Mouse (Mus musculus) layer of hippocampus, adult 8-10 months (tissue): ENCODE data around the gene F12. TPM values are rescaled to one million over a fixed set of nuclear protein-coding genes. Genes with fewer than 3 reads are reported as not detected.

Experiments
- DNase-seq, 2 experiments: peaks; one replicate each; pipeline ENCODE4 v3.0.0; 2022; ENCODE audit warnings: low spot score in 2 of 2
- total RNA-seq, 4 experiments: library from RNA; stranded (reverse); gene quantifications; 2 replicates each; pipeline ENCODE4 v1.2.4; 2022

Gene F12
- total RNA-seq = 1 to 10 TPM in 1 of 4 experiments, under 1 TPM in 2, not detected in 1; 0.43 to 1.5 (median 0.74) TPM

DNA sequence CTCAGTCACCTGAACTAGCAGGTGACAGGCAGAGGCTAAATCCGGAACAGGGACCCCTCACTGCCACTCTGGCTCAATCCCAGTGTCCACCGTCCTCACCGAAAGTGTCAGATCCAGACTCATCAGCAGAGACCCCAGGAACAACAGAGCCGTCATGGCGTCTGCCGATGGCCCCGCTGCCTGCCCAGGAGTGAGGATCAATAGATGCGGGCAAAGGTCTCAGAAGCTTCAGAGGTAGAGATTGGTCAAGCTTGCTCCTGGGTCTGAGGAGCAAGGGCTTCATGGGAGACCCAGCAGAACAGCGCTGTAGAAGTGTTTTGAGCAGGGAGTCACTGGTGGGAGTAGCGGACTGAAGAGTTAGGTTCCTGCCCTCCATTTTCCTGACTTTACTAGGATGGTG is at the start of gene F12:
Gene F12, minus strand, starts transcription at position 181 of the 400 bp plus-strand sequence.
- DNase-seq = no peak

DNA sequence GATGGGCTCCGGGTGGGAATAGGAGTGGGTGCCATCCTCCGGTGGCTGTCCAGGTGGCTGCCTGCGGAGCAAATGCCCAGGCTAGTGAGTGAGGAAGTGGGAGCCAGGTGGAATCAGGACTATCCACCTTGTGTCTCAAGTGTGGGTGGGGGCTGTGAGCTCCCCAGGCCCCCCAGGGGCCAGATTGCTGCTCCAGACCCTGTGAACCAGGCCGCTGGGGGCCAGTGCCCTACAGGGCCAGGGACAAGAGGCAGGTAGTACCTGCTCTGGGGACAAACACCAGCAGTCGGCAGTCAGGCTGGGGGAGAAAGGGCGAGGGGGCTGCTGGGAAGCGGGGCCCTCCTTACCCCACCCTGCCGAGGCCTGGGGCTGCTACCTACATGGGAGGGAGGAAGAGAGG is 49.7 kb upstream of the F12 start:
- DNase-seq = peak in 1 of 2 experiments; percentile 12

GRCm38 (mm10) chr13:55475750-55476149 is 49.2 kb upstream of the F12 start:
- no peak for DNase-seq

GRCm38 (mm10) chr13:55474621-55475069 is 48.1 kb upstream of the F12 start:
- peak; percentile 80 to 85 for DNase-seq

- no peak for DNase-seq
Observed at GRCm38 (mm10) chr13:55473961-55474360, 47.4 kb upstream of the F12 start.

- DNase-seq = no peak
Observed at GRCm38 (mm10) chr13:55473076-55473831, 46.7 kb upstream of the F12 start.

DNA sequence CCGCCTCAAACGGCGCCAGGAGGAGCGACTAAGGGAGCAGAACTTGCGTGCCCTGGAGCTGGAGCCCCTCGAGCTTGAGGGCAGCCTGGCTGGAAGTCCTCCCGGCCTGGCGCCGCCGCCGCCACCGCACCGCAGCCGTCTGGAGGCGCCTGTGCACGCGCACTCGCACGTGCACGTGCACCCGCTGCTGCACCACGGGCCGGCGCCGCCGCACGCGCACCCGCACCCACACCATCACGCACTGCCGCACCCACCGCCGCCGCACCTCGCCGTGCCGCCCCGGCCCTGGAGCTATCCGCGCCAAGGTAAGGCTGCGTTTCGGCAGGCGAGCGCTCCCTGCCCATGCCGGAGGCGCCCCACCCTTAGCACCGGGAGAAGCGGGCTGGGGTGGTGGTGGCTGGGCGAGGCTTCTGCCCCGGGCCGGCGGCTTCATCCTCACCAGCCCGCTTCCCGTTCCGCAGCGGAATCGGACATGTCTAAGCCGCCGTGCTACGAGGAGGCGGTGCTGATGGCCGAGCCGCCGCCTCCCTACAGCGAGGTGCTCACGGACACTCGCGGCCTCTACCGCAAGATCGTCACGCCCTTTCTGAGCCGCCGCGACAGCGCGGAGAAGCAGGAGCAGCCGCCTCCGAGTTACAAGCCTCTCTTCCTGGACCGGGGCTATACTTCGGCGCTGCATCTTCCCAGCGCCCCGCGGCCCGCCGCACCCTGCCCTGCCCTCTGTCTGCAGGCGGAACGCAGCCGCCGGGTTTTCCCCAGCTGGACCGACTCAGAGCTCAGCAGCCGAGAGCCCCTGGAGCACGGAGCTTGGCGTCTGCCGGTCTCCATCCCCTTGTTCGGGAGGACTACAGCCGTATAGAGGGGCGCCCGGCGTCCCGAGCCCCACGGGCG is 45.8 kb upstream of the F12 start:
- DNase-seq = no peak

- no peak for DNase-seq
Observed at GRCm38 (mm10) chr13:55471819-55472131, 45.2 kb upstream of the F12 start.

DNA sequence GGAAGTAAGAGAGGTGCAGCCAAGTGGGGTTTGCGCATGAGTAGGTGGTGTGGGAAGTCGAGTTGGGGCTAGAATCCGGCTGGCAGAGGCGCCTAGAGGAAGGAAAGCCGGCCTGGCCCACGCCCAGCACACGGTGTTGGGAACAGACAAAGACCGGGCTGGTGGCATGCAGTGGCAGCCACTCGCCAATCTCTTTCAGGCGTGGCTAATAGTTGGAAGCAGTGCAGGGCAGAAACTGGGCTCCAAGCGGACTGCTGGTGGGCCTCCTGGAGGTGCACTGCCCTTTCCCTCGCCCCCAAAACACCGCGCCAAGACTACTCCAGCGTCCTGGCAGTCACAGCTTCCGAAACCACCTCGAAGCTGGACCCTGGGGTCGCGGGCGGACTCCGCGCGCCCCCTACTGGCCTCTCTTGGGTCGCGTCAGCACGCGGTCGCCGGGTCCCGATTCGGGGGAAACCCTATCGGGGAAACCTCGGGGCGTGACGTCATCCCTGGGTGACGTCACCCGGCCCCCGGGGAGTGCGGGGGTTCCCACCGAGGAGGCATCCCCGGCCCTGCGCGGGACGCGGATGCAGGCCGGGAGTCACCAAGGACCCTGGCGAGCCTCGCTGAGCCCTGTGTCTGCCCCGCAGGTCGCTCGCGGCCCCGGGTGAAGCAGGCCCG is 44.7 kb upstream of the F12 start:
- DNase-seq = no peak

GRCm38 (mm10) chr13:55470372-55470771 is 43.8 kb upstream of the F12 start:
- peak; percentile 80 to 83 for DNase-seq

GRCm38 (mm10) chr13:55468851-55469560 is 42.4 kb upstream of the F12 start:
- peak in 1 of 2 experiments; percentile 22 for DNase-seq

GRCm38 (mm10) chr13:55465830-55466440 is 39.3 kb upstream of the F12 start:
- DNase-seq = peak in 1 of 2 experiments; percentile 8

GRCm38 (mm10) chr13:55465184-55465583 is 38.6 kb upstream of the F12 start:
- DNase-seq = no peak

- DNase-seq = peak in 1 of 2 experiments; percentile 67
Observed at GRCm38 (mm10) chr13:55464027-55464884, 37.7 kb upstream of the F12 start, which contains the start of gene Prr7. Gene Prr7 (plus strand): TSS chr13:55464267.

DNA sequence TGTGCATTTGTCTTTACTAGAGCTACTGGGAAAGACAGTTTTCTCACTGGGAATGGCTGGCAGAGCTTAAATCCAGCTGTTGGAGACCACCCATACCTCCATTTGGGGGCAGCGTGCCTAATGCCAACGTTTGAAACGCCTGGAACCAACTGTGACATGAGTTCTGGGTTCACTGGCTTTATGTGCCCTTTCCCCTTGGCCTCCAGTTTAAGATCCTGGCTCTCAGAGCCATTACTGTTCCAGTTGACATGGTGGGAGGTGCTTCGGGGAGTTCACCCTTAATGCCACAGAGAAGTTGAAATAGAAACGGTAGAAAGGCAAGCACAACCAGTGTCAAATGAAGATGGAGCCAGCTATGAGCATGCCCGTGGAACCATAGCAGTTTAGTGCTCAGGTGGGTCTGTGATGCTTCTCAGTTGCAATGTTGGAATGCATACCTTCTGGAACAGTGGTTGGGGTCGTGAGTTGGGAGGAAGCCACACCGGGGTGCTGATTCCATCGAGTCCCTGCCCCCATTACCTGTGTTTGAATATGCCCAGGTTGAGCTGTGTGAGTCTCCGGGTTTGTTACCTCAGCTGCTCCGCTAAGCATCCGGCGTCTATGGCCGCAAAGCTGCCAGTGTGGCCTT is 36.9 kb upstream of the F12 start:
- DNase-seq = no peak

DNA sequence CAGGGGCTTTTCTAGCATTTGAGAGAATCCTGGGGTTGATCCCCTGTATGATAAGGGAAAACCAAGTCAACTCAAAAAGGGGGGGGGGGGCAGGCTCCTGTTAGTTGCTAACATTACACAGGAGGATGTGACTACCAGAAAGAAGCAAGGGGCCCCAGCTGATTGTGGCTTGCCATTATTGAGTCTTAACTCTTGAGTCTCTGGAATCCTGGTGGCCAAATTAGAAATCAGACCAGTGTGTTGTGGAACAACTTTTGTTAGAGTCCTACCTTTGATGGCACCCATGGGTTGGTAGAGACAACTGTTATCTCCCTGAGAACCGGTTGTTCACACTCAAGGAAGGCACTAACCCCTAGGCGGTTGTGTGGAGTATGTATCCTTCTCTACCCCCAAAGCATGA is 36.4 kb upstream of the F12 start:
- no peak for DNase-seq

GRCm38 (mm10) chr13:55451785-55452549 is 25.4 kb upstream of the F12 start:
- no peak for DNase-seq

GRCm38 (mm10) chr13:55451296-55451695 is 24.7 kb upstream of the F12 start:
- no peak for DNase-seq
